Mouse (Mus musculus) lung, adult 2 months (tissue): ENCODE measurements at regions not wholly inside any gene's neighbourhood (a gene's known extent, or its start where the extent isn't known, plus 50 kb on each side); places are given as distances from the start of the nearest gene placed in this dataset.
"Not testable (repeated sequence)": the region's sequence is repeated elsewhere in the genome, so short reads cannot be mapped to it uniquely, and the experiment has no call there.

ENCODE experiments used
- DNase-seq: peaks from one replicate; pipeline ENCODE4 v3.0.0; 2022
- H3K4me1 ChIP-seq: fragments of 200-500 bp; 2 replicates; pipeline ENCODE4 v1.6.1; 2011; ENCODE audit warnings: low read length; ENCODE audit not compliant: control insufficient read depth, insufficient read depth
- H3K4me3 ChIP-seq: fragments of 200-500 bp; replicated peaks from 2 replicates; pipeline ENCODE3; 2011; ENCODE audit warnings: low read depth, mild to moderate bottlenecking, control low read depth, low read length; ENCODE audit errors: extremely low read depth
- CTCF ChIP-seq: fragments of 200-500 bp; IDR thresholded peaks from 2 replicates; pipeline ENCODE4 v1.5.1; 2011; ENCODE audit warnings: mild to moderate bottlenecking, low read length, control low read depth; ENCODE audit not compliant: insufficient read depth
- POLR2A ChIP-seq: fragments of 200-500 bp; IDR thresholded peaks from 2 replicates; pipeline ENCODE4 v1.6.1; 2011; ENCODE audit warnings: low read depth, mild to moderate bottlenecking, control low read depth, low read length, borderline replicate concordance; ENCODE audit errors: extremely low read depth
- WGBS: fragments of 180-500 bp; shearing (Covaris S2); methylation state at CpG from one replicate; pipeline ENCODE4 v1.1.7; 2018; 5-methylcytosine and 5-hydroxymethylcytosine counted together

- Histone ChIP-seq H3K4me1 (no peaks in the 10 kb centered on the region), H3K4me3 (no peak overlapping the region)
- DNase-seq: no peak
- 59% methylated on average over 6 of the region's 6 CpGs for WGBS
- TF ChIP-seq POLR2A (no peak), CTCF (no peak)
These were observed 69.4 kb upstream of the Dph6 start for GRCm38 (mm10) chr2:114723971-114724666.

DNA sequence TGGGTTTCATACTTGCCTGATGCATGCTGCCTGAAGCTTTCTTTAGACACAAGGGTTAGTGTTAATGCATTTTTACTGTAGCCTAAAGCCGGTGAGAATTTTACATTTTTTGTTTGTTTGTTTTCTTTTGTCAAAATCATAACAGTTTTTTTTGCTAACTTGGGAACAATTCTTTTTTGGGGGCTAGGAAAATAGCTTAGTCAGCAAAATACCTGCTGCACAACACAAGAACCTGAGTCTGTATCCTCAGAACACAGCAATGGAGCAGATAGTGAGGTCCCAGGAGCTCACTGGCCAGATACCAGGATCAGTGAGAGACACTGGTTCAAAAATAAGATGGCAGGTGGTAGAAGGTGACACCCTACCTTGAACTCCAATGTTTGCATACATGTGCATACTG lies 72.4 kb upstream of the Dph6 start:
- H3K4me3 ChIP-seq: no peak overlapping the region
- DNase-seq: no peak
- no peaks in the 10 kb centered on the region for H3K4me1 ChIP-seq
- WGBS: 95% methylated on average over 1 of the region's 1 CpGs
- no peak for TF ChIP-seq CTCF
- no peak for TF ChIP-seq POLR2A

- WGBS: 22% methylated on average over 4 of the region's 4 CpGs
- TF ChIP-seq POLR2A (no peak), CTCF (no peak)
These were observed 80.3 kb upstream of the Dph6 start for GRCm38 (mm10) chr2:114734861-114735569.

GRCm38 (mm10) chr2:114739421-114740212 lies 84.9 kb upstream of the Dph6 start:
- no peaks in the 10 kb centered on the region for H3K4me1 ChIP-seq
- no peak overlapping the region for H3K4me3 ChIP-seq
- 70% methylated on average over 11 of the region's 11 CpGs for WGBS
- TF ChIP-seq CTCF (no peak), POLR2A (no peak)
- DNase-seq: no peak

More at GRCm38 (mm10) chr2:114734861-114735569, 80.3 kb upstream of the Dph6 start:
- no peak for DNase-seq
- Histone ChIP-seq H3K4me1 (no peaks in the 10 kb centered on the region), H3K4me3 (no peak overlapping the region)

GRCm38 (mm10) chr2:114763276-114763675 lies 108.5 kb upstream of the Dph6 start:
- 75% methylated on average over 4 of the region's 4 CpGs for WGBS
- Histone ChIP-seq H3K4me3 (no peak overlapping the region), H3K4me1 (no peaks in the 10 kb centered on the region)
- no peak for DNase-seq
- TF ChIP-seq CTCF: no peak
- TF ChIP-seq POLR2A: no peak

- not testable (repeated sequence) for H3K4me1 ChIP-seq, H3K4me3 ChIP-seq, DNase-seq
- WGBS: 85% methylated on average over 6 of the region's 6 CpGs
These were observed 119.0 kb upstream of the Dph6 start for GRCm38 (mm10) chr2:114773723-114774122.

DNA sequence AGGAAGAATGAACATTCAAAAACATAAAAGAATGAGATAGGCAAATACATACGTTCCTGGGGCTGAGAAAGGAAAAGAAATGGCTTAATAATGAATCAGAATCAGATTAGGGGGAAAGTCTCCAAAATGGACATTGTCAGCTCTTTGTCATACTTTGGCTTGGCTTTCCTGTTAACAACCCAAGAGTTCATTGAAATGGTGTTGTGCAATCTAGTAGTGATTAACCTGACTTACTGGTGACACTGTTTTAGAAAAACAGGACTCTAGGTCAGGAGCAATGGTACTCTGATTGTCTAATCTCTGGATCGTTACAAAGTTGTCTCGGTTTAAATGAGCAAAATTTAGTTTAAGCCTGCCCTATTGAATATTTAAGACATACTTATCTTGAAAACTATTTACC lies 119.5 kb upstream of the Dph6 start:
- WGBS: 70% methylated on average over 3 of the region's 3 CpGs
- H3K4me3 ChIP-seq: no peak overlapping the region
- H3K4me1 ChIP-seq: peaks cover 7% of the 10 kb centered on the region
- DNase-seq: no peak
- no peak for TF ChIP-seq POLR2A
- TF ChIP-seq CTCF: no peak

DNA sequence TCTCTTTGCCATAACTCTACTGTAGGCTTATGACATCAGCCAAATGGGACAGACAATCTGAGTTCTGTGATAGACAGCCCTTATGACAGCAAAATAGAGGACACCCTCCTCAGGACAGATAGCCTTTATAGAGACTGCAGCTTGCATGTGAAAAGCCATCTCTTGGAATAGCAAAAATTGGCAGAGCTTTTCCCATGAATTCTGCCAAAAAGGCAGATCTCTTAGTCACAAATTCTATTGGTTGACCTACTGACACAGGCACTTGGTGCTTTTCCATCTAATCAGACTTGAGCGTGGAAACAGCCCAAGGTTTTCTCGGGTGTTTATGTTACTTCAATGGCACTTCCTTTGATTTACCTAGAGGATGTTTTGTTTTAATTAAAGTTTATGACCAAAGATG lies 120.8 kb upstream of the Dph6 start:
- whole genome bisulfite sequencing: 26% methylated on average over 2 of the region's 2 CpGs
- TF ChIP-seq CTCF (no peak), POLR2A (no peak)
- Histone ChIP-seq H3K4me1 (peaks cover 7% of the 10 kb centered on the region), H3K4me3 (no peak overlapping the region)
- DNase-seq: no peak

DNA sequence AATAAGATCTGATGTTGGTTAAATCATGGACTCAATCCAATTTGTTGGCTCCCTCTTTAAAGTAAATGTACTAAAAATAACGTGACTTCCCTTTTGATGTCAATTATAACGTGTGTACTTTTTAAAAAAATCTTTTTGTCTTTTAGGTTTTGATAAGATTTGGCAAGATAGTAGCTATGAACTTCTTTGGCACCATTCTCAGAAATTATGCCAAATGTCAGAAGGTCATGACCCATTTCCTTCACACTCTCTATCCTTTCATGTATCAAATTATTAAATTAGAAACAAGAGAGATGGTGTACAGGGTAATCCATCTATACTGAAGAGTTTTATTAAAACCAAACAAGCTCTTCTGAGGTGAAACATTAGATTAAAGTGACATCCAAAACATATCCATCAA lies 121.4 kb upstream of the Dph6 start:
- Histone ChIP-seq H3K4me1 (peaks cover 7% of the 10 kb centered on the region), H3K4me3 (no peak overlapping the region)
- DNase-seq: no peak
- 16% methylated on average over 2 of the region's 2 CpGs for WGBS
- TF ChIP-seq CTCF (no peak), POLR2A (no peak)

DNA sequence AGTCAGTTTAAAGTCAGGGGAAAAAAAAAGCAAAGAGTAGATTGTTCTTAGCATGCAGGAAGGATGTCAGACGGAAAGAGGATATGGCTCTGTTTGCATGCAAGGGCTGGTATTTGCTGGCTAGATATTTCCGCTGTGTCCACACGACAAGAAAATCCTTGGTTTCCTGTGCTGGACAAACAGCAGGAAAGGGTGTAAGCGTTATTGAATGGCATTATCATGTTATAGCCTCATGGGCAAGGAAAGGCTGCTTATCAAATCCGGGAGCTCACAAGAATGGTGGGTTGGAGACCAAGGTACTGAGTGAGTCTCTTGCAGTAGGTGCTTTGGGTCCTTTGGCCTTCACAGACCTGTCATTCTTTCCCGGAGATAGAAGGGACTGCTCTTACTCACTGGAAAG lies 127.7 kb upstream of the Dph6 start:
- TF ChIP-seq POLR2A (no peak), CTCF (no peak)
- WGBS: 40% methylated on average over 6 of the region's 6 CpGs
- Histone ChIP-seq H3K4me1 (peaks cover 11% of the 10 kb centered on the region), H3K4me3 (no peak overlapping the region)
- DNase-seq: no peak
